27 mouse cellular contexts compared by ENCODE assay signal in the genomic region with DNA sequence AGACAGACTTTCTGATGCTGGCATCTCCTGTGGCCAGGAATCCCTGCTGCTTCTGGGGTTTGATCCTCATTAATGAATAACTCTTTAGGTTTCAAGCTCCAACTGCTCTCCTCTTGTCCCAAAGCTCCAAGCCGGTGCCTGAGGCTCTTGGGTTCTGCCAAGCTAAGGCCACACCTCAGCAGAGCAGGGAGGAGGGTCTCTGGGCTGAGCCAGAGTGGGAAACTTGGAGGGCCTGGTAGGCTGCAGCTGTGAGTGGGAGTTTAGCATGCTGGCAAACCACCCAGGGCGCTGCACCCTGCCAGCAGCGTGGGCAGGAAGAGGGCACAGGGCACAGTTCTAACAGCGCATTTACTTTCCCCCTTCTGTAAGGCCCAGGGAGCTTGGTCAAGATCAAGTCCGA. TPM values are rescaled to one million over a fixed set of nuclear protein-coding genes. Genes with fewer than 3 reads are reported as not detected.
DNase-seq lines count a peak whose midpoint lies in the region; ATAC-seq and TF ChIP-seq lines count a peak whose summit lies in the region.
"Had no signal": no experiment of that assay in that cellular context is flagged by ENCODE, and none has a peak within 500 bp of the region (broad histone marks: within the 10 kb centered on the region; RNA-seq: fewer than 3 reads in every experiment).

No protein-coding gene starts in this region.

- 83% methylated on average over 5 of the region's 5 CpGs for WGBS in kidney, embryonic 16.5 days
- 83% methylated on average over 5 of the region's 5 CpGs for WGBS in stomach, postnatal 0 days

- H3K9ac ChIP-seq in kidney, embryonic 16.5 days (replicated peaks; ENCODE audit: low read length), result no peak overlapping the region
- H3K9ac ChIP-seq in stomach, postnatal 0 days (ENCODE audit: low read length), result no peak overlapping the region
- H3K9ac ChIP-seq: embryonic facial prominence, embryonic 13.5 days; heart, embryonic 15.5 days; neural tube, embryonic 15.5 days; stomach, embryonic 15.5 days had no signal

- no peaks in the 10 kb centered on the region for H3K9me3 ChIP-seq in kidney, embryonic 16.5 days (ENCODE audit: low read length)
- H3K9me3 ChIP-seq in stomach, postnatal 0 days (ENCODE audit: control insufficient read depth, low read length), result no peaks in the 10 kb centered on the region
- H3K9me3 ChIP-seq: embryonic facial prominence, embryonic 13.5 days; forebrain, embryonic 10.5 days; heart, embryonic 15.5 days; hindbrain, embryonic 10.5 days; neural tube, embryonic 15.5 days; stomach, embryonic 15.5 days had no signal

- intact Hi-C loops in heart, postnatal 25 days (cut with DNase I), result loop anchor here (5.0 to 10.0 kb wide), 2 partner anchors 52 to 154 kb away; no protein-coding TSS in a partner anchor

- H3K4me3 ChIP-seq in kidney, embryonic 16.5 days (ENCODE audit: low read length), result no peak overlapping the region
- H3K4me3 ChIP-seq in stomach, postnatal 0 days (ENCODE audit: low read depth, low read length), result no peak overlapping the region
- H3K4me3 ChIP-seq: embryonic facial prominence, embryonic 13.5 days; forebrain, embryonic 10.5 days; heart, embryonic 15.5 days; hindbrain, embryonic 10.5 days; layer of hippocampus, adult 2 months; myocyte; neural tube, embryonic 15.5 days; stomach, embryonic 15.5 days had no signal

- H3K4me1 ChIP-seq in kidney, embryonic 16.5 days (ENCODE audit: insufficient read depth, low read length), result no peaks in the 10 kb centered on the region
- H3K4me1 ChIP-seq in stomach, postnatal 0 days (replicated peaks; ENCODE audit: control insufficient read depth, insufficient read depth), result no peaks in the 10 kb centered on the region
- H3K4me1 ChIP-seq: neural tube, embryonic 15.5 days had no signal

- DNase-seq in heart, adult 11 months, result peak; percentile 85
- no peak for DNase-seq in heart, postnatal 25 days (ENCODE audit: low spot score)
- peak; percentile 69 for DNase-seq in ovary, adult 18-20 months (ENCODE audit: low spot score)
- no peak for DNase-seq in ovary, postnatal 14 days (ENCODE audit: low spot score)
- DNase-seq in stomach, postnatal 0 days (ENCODE audit: low spot score), result no peak
- DNase-seq in spleen, postnatal 36 days (ENCODE audit: low spot score in 2 of 2), result no peak
- DNase-seq: adrenal gland, postnatal 25 days; cerebellum, adult 2 months; heart, adult 18-20 months; midbrain, embryonic 14.5 days; right cerebral cortex, adult 18-20 months; spleen, adult 18-20 months; thymus, postnatal 25 days had no signal

- H3K27me3 ChIP-seq in kidney, embryonic 16.5 days (ENCODE audit: insufficient read depth, low read length), result no peaks in the 10 kb centered on the region
- no peaks in the 10 kb centered on the region for H3K27me3 ChIP-seq in stomach, postnatal 0 days (ENCODE audit: control insufficient read depth, insufficient read depth, low read length)
- H3K27me3 ChIP-seq: CH12.LX; embryonic facial prominence, embryonic 13.5 days; heart, embryonic 15.5 days; neural tube, embryonic 15.5 days; stomach, embryonic 15.5 days had no signal

- TF ChIP-seq CTCF in stomach, postnatal 0 days (IDR thresholded peaks at IDR 0.05; ENCODE audit: low read depth), result no peak

- ATAC-seq in kidney, embryonic 16.5 days (ENCODE audit: low FRiP score, low TSS enrichment), result peak; percentile 66
- no peak for ATAC-seq in stomach, postnatal 0 days (ENCODE audit: low FRiP score, low TSS enrichment)
- ATAC-seq in inflammation-experienced regulatory T-cells, adult 6 months, result no peak
- ATAC-seq: activated CD4-positive, CD25-positive, alpha-beta regulatory T cell, adult 4 months had no signal

- no peak for TF ChIP-seq EP300 in stomach, postnatal 0 days (optimal IDR thresholded peaks at IDR 0.05)

- H3K4me2 ChIP-seq in kidney, embryonic 16.5 days (replicated peaks; ENCODE audit: low read depth, low read length), result no peak overlapping the region
- no peak overlapping the region for H3K4me2 ChIP-seq in stomach, postnatal 0 days (replicated peaks; ENCODE audit: low read depth)
- H3K4me2 ChIP-seq: embryonic facial prominence, embryonic 13.5 days; heart, embryonic 15.5 days; neural tube, embryonic 15.5 days; stomach, embryonic 15.5 days had no signal

- peaks cover 62% of the 10 kb centered on the region for H3K36me3 ChIP-seq in kidney, embryonic 16.5 days (ENCODE audit: insufficient read depth, low read length)
- H3K36me3 ChIP-seq in stomach, postnatal 0 days (ENCODE audit: control insufficient read depth, insufficient read depth, low read length), result peaks cover 35% of the 10 kb centered on the region

- H3K27ac ChIP-seq in kidney, embryonic 16.5 days (ENCODE audit: low read length), result no peak overlapping the region
- H3K27ac ChIP-seq in stomach, postnatal 0 days (replicated peaks), result 0 out of 2 replicates have a peak overlapping the region, but pooled peaks have one; percentile 13
- H3K27ac ChIP-seq: embryonic facial prominence, embryonic 13.5 days; forebrain, embryonic 10.5 days; heart, embryonic 15.5 days; hindbrain, embryonic 10.5 days; layer of hippocampus, adult 2 months; neural tube, embryonic 15.5 days; stomach, embryonic 15.5 days had no signal

RNA-seq across cellular contexts. Expression of a gene that starts 5.6 kb away (rescaled TPM):
- total RNA-seq in heart, postnatal 25 days (2021), result 1 to 10 TPM; 6.0 to 6.5 TPM
- polyA plus RNA-seq in kidney, embryonic 16.5 days (2015; fragmentation: Nextera tagmentation; extraction: Ambion mirVana), result 17.3 and 20.6 TPM in 2 replicates
- polyA plus RNA-seq in stomach, postnatal 0 days (2015; fragmentation: Nextera tagmentation; extraction: Ambion mirVana), result 23.5 and 26.0 TPM in 2 replicates
- 1 to 10 TPM; 1.6 to 2.0 (median 1.8) TPM for polyA plus RNA-seq in inflammation-experienced regulatory T-cells, adult 6 months (2017; shearing (Covaris generic))
- total RNA-seq: megakaryocyte, adult 5-6 weeks had no signal

RNA-seq across cellular contexts. Expression of a gene that starts 10.9 kb away (rescaled TPM):
- total RNA-seq in heart, postnatal 25 days (2021), result 10 to 100 TPM; 60.2 to 63.3 TPM
- polyA plus RNA-seq in kidney, embryonic 16.5 days (2015; fragmentation: Nextera tagmentation; extraction: Ambion mirVana), result 108 and 113 TPM in 2 replicates
- polyA plus RNA-seq in stomach, postnatal 0 days (2015; fragmentation: Nextera tagmentation; extraction: Ambion mirVana), result 161 and 178 TPM in 2 replicates
- 10 to 100 TPM; 75.5 to 92.5 (median 76.8) TPM for polyA plus RNA-seq in inflammation-experienced regulatory T-cells, adult 6 months (2017; shearing (Covaris generic))

RNA-seq across cellular contexts. Expression of a gene that starts 16.0 kb away (rescaled TPM):
- 10 to 100 TPM; 17.3 to 18.4 TPM for total RNA-seq in heart, postnatal 25 days (2021)
- 97.0 and 102 TPM in 2 replicates for polyA plus RNA-seq in kidney, embryonic 16.5 days (2015; fragmentation: Nextera tagmentation; extraction: Ambion mirVana)
- 52.4 and 55.5 TPM in 2 replicates for polyA plus RNA-seq in stomach, postnatal 0 days (2015; fragmentation: Nextera tagmentation; extraction: Ambion mirVana)
- polyA plus RNA-seq in inflammation-experienced regulatory T-cells, adult 6 months (2017; shearing (Covaris generic)), result 10 to 100 TPM; 28.8 to 36.2 (median 36.2) TPM

RNA-seq across cellular contexts. Expression of a gene that starts 16.3 kb away (rescaled TPM):
- under 1 TPM; 0.18 to 0.22 TPM for total RNA-seq in heart, postnatal 25 days (2021)
- 0.49 and 0.67 TPM in 2 replicates for polyA plus RNA-seq in kidney, embryonic 16.5 days (2015; fragmentation: Nextera tagmentation; extraction: Ambion mirVana)
- 0.18 and 0.35 TPM in 2 replicates for polyA plus RNA-seq in stomach, postnatal 0 days (2015; fragmentation: Nextera tagmentation; extraction: Ambion mirVana)
- polyA plus RNA-seq in inflammation-experienced regulatory T-cells, adult 6 months (2017; shearing (Covaris generic)), result under 1 TPM in 2 of 3 experiments, not detected in 1; 0.40 to 0.44 TPM
- total RNA-seq: gastrocnemius, adult 8-10 months; heart, adult 18-20 months had no signal

RNA-seq across cellular contexts. Expression of a gene that starts 29.0 kb away (rescaled TPM):
- total RNA-seq in heart, postnatal 25 days (2021), result not detected
- polyA plus RNA-seq in kidney, embryonic 16.5 days (2015; fragmentation: Nextera tagmentation; extraction: Ambion mirVana), result 25.9 and 28.3 TPM in 2 replicates
- polyA plus RNA-seq in stomach, postnatal 0 days (2015; fragmentation: Nextera tagmentation; extraction: Ambion mirVana), result 32.5 and 38.1 TPM in 2 replicates
- polyA plus RNA-seq in inflammation-experienced regulatory T-cells, adult 6 months (2017; shearing (Covaris generic)), result 1 to 10 TPM; 1.3 to 3.2 (median 1.9) TPM
- total RNA-seq: gastrocnemius, adult 8-10 months had no signal

Comparison
In these comparisons a context has a peak if more than half of its experiments do, and no peak if none do; other contexts are left out.
1. DNase-seq: peak in heart, adult 11 months (single experiment) and ovary, adult 18-20 months (single experiment); none in heart, postnatal 25 days (single experiment), ovary, postnatal 14 days (single experiment), stomach, postnatal 0 days (single experiment) and spleen, postnatal 36 days (0 of 2).